Mouse (Mus musculus) thymus, adult 2 months (tissue): Measurements from ENCODE around the gene Fbxo42. TPM values are rescaled to one million over a fixed set of nuclear protein-coding genes. Genes with fewer than 3 reads are reported as not detected.

Experiments
- DNase-seq: peaks from one replicate; pipeline ENCODE4 v3.0.0; 2021
- H3K27ac ChIP-seq: fragments of 200-500 bp; 2 replicates; pipeline ENCODE4 v1.5.1; 2012; ENCODE audit warnings: low read length, control low read depth; ENCODE audit not compliant: control insufficient read depth, insufficient read depth
- H3K27me3 ChIP-seq: fragments of 200-500 bp; 2 replicates; pipeline ENCODE4 v1.6.1; 2012; ENCODE audit warnings: mild to moderate bottlenecking, low read length, moderate library complexity, mixed read lengths; ENCODE audit not compliant: control insufficient read depth, insufficient read depth
- H3K36me3 ChIP-seq: fragments of 200-500 bp; 2 replicates; pipeline ENCODE4 v1.6.1; 2012; ENCODE audit warnings: mild to moderate bottlenecking, low read length, moderate library complexity; ENCODE audit not compliant: control insufficient read depth, insufficient read depth
- H3K4me1 ChIP-seq: fragments of 200-500 bp; replicated peaks from 2 replicates; pipeline ENCODE4 v1.6.1; 2012; ENCODE audit warnings: low read length; ENCODE audit not compliant: control insufficient read depth, insufficient read depth
- H3K4me3 ChIP-seq: fragments of 200-500 bp; 2 replicates; pipeline ENCODE4 v1.5.1; 2012; ENCODE audit warnings: mild to moderate bottlenecking, low read length, control low read depth, moderate library complexity; ENCODE audit not compliant: control insufficient read depth, insufficient read depth
- CTCF ChIP-seq: fragments of 200-500 bp; IDR thresholded peaks from 2 replicates; pipeline ENCODE4 v1.5.1; 2012; ENCODE audit warnings: mild to moderate bottlenecking, control low read depth, low read length, moderate library complexity, borderline replicate concordance; ENCODE audit not compliant: control insufficient read depth, poor library complexity, insufficient read depth; ENCODE audit errors: extremely low read depth
- POLR2A ChIP-seq: fragments of 200-500 bp; IDR thresholded peaks from 2 replicates; pipeline ENCODE4 v1.6.1; 2012; ENCODE audit warnings: mild to moderate bottlenecking, low read length, control low read depth, moderate library complexity; ENCODE audit not compliant: control insufficient read depth, poor library complexity, insufficient read depth; ENCODE audit errors: extremely low read depth
- WGBS: fragments of 180-500 bp; shearing (Covaris S2); methylation state at CpG from one replicate; pipeline ENCODE4 v1.1.7; 2018; 5-methylcytosine and 5-hydroxymethylcytosine counted together
- polyA plus RNA-seq: library from polyadenylated mRNA; depleted of rRNA; stranded (reverse); fragments of >200 nt; gene quantifications from 2 replicates; pipeline ENCODE4 v1.2.3, GENCODE M21; 2012

The Fbxo42 gene
- polyA plus RNA-seq, 1 experiment = 29.3 TPM

- WGBS = 52% methylated on average over 4 of the region's 4 CpGs
- no peak overlapping the region for H3K4me3 ChIP-seq
- H3K27me3 ChIP-seq = no peaks in the 10 kb centered on the region
- TF ChIP-seq CTCF = no peak
- no peak for TF ChIP-seq POLR2A
- DNase-seq = no peak
- H3K36me3 ChIP-seq = no peaks in the 10 kb centered on the region
- peaks cover 28% of the 10 kb centered on the region for H3K4me1 ChIP-seq
- no peak overlapping the region for H3K27ac ChIP-seq
Measured at GRCm38 (mm10) chr4:141160193-141160592, 12.5 kb downstream of the Fbxo42 start.

GRCm38 (mm10) chr4:141161699-141162208, 14.0 kb downstream of the Fbxo42 start:
- H3K27me3 ChIP-seq = no peaks in the 10 kb centered on the region
- 37% methylated on average over 6 of the region's 6 CpGs for WGBS
- no peak for DNase-seq
- no peak overlapping the region for H3K4me3 ChIP-seq
- peaks cover 28% of the 10 kb centered on the region for H3K4me1 ChIP-seq
- no peaks in the 10 kb centered on the region for H3K36me3 ChIP-seq
- TF ChIP-seq POLR2A (no peak), CTCF (no peak)
- H3K27ac ChIP-seq = no peak overlapping the region

- Histone ChIP-seq H3K4me3 (no peak overlapping the region), H3K27ac (no peak overlapping the region), H3K4me1 (peaks cover 17% of the 10 kb centered on the region), H3K36me3 (no peaks in the 10 kb centered on the region; the same call in 1 of the 2 replicates), H3K27me3 (no peaks in the 10 kb centered on the region)
- no peak for DNase-seq
- WGBS = 95% methylated on average over 5 of the region's 5 CpGs
- TF ChIP-seq POLR2A (no peak), CTCF (no peak)
Measured at GRCm38 (mm10) chr4:141163729-141164128, 16.0 kb downstream of the Fbxo42 start.

GRCm38 (mm10) chr4:141165744-141166292, 18.1 kb downstream of the Fbxo42 start:
- DNase-seq = no peak
- no peak overlapping the region for H3K4me3 ChIP-seq
- H3K27me3 ChIP-seq = no peaks in the 10 kb centered on the region
- H3K4me1 ChIP-seq = peaks cover 3% of the 10 kb centered on the region
- H3K27ac ChIP-seq = no peak overlapping the region
- TF ChIP-seq POLR2A = no peak
- no peak for TF ChIP-seq CTCF
- WGBS = 75% methylated on average over 8 of the region's 8 CpGs
- H3K36me3 ChIP-seq = peaks cover under 1% of the 10 kb centered on the region

GRCm38 (mm10) chr4:141167156-141167555, 19.4 kb downstream of the Fbxo42 start:
- Histone ChIP-seq H3K4me1 (no peaks in the 10 kb centered on the region; the same call in 1 of the 2 replicates), H3K27ac (no peak overlapping the region), H3K27me3 (no peaks in the 10 kb centered on the region), H3K4me3 (no peak overlapping the region), H3K36me3 (peaks cover 7% of the 10 kb centered on the region)
- WGBS = 98% methylated on average over 3 of the region's 3 CpGs
- TF ChIP-seq CTCF (no peak), POLR2A (no peak)
- DNase-seq = no peak

- WGBS = 97% methylated on average over 8 of the region's 8 CpGs
- H3K4me1 ChIP-seq = no peaks in the 10 kb centered on the region
- no peaks in the 10 kb centered on the region for H3K27me3 ChIP-seq
- H3K36me3 ChIP-seq = peaks cover 18% of the 10 kb centered on the region
- no peak overlapping the region for H3K27ac ChIP-seq
- TF ChIP-seq CTCF = no peak
- TF ChIP-seq POLR2A = no peak
- no peak overlapping the region for H3K4me3 ChIP-seq
- DNase-seq = no peak
Measured at GRCm38 (mm10) chr4:141172121-141172520, 24.4 kb downstream of the Fbxo42 start.
